Mouse (Mus musculus) CD4-positive helper T cell, adult 2 months (primary cell): ENCODE measurements at regions not wholly inside any gene's neighbourhood (a gene's known extent, or its start where the extent isn't known, plus 50 kb on each side); places are given as distances from the start of the nearest gene placed in this dataset.

Experiments used
- DNase-seq: peaks from one replicate; pipeline ENCODE4 v3.0.0-alpha.2; 2012; ENCODE audit warnings: low read depth, missing footprints, low spot score

DNA sequence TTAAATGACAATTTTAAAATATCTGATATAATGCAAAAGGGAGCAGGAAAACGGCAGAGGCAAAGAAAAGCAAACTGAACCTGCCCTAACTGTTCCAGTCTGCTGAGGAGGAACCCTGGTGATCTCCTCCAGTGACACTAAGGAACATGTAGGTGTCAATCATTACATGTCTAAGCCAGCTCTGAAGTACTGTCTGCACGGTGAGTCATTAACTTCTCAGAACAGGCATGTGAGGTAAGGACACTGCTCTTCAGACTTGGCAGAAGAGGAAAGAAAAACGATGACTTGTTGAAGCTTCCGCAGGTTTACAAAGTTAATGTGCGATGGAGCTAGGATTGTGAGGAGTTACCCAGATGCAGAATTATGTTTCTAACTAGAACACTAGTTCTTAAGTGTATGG is 199.1 kb downstream of the Nuf2 start:
- no peak for DNase-seq

DNA sequence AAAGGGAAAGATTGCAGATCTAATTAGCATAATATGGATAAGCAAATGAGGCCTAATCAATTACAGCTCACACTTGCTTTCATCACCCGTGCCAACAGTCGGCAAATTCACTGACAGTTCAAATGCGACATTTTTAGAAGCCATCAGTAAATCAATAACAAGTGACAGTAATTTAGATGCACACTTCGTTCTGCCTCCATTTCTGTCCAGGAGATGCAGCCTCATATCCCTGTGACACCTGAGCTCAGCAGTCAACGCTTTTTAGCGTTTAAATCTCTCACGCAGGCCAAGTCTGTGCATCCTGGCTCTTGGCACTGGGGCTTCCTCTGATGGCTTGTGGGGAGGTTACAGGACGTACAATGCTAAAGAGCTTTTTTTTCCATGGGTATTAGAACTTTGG is 218.0 kb downstream of the Nuf2 start:
- DNase-seq = no peak

DNA sequence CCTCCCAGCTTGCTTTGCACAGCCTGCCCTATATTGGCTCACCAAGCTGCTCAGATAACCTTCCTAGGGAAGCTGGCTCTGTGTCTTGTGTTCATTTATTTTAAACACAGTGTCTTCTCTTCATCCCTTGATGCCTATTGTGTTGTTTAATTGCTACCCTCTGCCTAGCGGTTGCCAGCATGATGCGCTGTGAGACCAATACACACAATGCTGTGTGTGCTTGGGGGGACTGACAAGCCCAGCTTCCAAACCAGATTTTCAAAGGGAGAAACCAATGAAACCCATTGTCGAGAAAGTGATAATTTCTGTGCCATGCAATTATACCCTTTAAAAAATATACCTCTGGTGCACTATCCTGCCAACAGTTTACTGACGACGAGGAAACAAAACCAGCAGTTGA is 247.8 kb downstream of the Nuf2 start:
- no peak for DNase-seq

DNA sequence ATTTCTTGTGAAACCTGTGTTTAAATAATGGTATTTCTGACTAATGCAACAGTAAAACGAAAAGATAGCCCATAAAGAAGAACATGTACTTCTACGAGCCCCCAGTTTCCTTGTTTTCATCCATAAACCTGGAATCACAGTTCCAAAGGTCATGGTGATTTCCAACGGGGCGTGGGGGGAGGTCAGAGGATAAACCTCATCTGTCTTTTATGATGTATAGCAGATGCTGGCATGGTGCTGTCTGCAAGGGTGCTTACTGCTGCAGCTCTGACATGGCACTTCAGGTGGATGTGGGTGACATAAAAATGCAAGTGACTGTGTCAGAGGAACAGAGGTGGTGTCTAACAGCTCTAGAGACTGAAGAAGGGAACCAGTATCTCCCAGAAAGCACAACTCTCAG is 260.5 kb downstream of the Nuf2 start:
- DNase-seq = no peak

DNA sequence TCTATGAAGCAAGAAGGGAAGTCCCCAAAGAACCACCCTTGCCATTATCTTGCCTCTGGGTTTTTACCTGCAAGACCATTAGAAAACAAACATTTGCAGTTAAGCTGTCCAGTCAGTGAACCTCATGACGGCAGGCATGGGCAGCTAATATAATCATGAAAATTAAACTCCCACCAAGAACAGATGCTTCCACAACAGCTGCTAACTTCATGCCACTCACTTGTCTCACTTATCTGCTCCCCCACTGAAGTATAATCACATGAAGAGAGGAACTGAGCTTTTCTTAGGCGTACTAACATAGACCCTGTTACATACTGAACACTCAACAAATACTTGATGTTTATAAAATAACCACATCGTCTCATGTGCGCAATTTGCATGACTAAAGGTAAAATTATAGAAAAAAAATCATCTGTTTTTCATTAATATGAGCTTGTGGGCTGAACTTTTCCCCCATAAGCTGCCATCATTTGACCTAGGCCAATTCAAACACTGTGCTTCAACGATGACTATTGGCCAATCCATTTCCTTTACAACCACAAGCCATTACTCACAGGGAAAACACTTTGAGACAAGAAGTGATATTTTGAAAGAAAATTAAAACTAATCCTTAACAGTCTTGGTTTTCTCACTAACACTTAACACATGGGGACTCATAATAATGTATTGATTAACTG is 267.1 kb downstream of the Nuf2 start:
- no peak for DNase-seq

DNA sequence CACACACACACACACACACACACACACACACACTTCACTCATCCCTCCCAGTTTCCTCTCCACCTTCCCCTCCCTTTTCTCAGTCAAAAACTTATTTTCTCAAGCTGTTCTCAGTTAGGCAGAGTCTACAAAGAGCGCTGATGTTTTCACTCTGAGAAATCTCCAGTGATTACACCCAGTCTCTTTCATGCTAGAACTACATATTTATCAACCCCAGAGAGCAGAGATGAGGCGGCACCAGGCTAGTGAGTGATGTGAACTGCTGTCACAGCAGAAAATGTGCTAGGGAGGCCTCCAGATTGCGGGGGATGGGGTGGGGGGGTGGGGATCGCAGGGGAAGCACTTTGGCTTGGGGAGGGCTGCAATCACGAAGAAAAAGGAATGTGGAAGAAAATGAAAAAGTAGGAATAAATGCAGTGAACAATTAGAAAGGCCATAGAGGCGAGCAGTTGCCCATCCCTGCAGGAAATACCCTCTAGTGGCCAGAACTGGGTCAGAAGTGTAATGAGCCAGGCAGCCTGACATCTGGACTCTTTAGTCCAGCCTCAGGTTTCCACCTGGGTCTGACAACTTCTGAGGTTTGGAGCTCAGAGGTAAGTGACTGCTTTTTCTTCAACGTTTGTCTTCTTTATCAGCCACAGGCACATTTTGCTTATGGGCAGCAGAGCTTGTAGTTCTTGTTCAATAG is 276.9 kb downstream of the Nuf2 start:
- no peak for DNase-seq

DNA sequence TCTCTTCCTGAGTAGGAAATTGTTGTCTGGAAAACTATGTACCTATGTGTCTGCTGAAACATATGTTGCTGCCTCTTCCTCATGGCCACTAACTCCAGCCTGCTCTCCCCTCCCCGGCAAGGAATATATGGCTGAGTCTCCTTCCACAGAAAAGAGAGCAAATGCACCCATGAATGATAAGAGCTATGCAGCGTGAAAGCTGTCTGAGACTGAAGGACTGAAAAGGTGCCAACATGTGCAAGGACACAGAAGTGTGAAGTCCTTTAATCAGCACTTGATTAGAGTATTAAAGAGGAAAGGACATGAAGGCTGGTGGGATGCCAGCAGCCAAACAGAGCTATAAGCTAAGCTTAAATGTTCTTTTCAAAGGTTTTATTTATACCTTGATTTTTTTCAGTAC is 279.1 kb downstream of the Nuf2 start:
- no peak for DNase-seq

DNA sequence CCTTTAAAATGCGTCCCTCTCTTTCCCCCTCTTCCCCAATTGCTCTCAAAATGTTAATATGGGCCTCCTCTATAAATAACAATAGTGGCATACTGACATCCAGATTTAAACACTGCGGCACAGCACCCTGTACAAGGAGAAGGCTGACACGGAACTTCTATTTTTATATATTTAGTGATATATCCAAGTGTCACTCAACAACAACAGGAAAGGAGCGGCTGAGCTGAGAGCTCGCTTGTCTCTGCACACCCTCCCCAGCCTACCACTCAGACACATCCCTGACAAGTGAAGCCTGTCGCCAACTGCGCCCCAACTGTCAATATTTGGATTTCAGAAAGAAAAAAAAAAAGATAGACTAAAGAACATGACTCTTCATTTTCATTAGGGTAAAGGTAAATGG is 282.2 kb downstream of the Nuf2 start:
- no peak for DNase-seq

DNA sequence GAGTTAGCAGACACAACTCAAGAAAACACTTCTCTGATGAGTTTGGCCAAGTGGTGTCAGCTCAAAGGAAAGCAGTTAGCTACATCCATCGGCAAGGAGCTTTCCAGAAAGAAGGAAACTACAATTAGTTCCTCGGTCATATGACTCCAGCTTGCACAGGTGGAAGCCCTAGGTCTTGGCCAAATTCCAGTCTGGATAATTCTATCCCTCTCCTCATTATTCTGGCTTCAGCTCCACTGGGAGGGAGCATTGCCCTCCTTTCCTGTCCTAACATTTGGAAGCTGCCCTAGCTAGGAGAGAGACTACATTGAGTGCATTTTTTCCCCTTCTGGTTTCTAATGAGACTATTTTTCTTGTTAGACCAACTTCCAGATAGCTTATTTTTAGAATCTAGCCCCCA is 290.9 kb downstream of the Nuf2 start:
- no peak for DNase-seq

DNA sequence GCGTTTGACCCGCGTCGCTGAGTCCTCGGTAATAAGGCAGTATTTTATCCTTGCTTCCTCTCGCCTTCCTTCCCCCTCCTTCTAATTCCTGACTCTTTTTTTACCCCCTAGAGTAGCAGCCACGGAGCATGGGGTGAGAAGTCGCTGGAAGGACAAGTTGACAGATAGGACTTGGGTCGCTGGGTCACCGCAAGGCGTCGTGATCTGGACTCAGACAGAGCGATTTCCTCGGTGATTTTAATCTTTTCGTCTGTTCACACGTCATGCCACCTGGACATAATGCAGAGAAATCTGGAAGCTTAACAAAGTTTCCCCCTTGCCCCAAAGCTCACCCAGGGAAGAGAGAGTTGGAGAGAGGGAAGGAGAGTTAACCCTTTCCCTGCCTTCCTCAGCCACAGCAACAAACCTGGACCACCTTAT is 292.6 kb downstream of the Nuf2 start:
- no peak for DNase-seq

DNA sequence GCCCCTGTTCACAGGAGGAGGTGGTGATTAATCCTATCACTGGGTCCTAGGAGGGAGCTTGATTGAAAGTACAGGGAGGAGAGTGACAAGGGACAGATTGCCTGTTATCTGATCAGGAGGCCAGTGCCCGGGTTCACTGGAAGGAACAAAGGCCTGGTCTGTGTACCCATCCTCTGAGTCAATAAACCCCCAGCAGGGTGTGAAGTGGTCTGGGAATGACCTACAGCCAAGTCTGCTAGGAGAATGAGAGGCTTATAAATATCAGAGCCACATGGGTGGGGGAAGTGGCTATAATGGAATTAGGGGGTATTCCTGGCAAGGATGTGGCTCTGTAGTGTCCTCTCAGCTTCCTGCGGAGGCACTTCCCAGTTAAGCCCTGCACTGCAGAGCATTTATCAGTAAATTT is 296.0 kb downstream of the Nuf2 start:
- DNase-seq = no peak

DNA sequence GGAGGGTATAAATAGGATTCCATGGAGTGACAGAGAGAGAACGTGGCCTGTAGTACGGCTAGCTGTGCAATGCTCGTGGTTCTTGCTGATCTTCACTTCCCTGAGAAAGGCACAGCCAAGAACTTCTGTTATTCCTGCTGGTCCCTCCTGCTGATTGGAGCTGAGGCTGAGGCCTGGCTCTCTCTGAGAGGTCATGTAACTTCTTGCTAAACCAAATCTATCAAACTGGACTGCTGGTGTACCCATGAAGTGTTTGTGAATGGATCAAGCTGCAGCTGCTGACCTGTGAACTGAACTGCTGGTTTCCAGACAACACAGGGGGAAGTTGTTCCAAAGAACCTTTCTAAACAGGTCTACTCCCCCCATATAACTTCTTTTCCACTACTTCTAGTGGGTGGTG is 297.9 kb downstream of the Nuf2 start:
- no peak for DNase-seq

DNA sequence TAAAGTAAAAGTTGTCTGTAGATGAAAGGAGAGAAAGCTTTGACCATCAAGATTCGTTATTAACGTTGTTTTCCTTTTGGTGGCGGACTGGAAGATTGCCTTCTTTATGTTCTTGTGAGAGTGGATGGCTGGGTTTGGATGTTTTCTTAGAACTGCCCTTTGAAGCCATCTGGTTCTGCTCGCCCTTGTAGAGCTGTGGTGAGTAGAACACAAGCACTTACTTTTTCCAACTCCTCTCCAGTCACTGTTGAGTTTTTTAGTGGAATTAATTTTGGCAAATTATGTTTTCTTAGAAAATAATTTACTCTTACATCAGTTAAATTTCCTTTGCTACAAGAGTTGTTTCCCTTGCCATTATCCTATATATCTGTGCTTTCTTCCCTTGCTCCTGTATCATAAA is 301.2 kb downstream of the Nuf2 start:
- no peak for DNase-seq

DNA sequence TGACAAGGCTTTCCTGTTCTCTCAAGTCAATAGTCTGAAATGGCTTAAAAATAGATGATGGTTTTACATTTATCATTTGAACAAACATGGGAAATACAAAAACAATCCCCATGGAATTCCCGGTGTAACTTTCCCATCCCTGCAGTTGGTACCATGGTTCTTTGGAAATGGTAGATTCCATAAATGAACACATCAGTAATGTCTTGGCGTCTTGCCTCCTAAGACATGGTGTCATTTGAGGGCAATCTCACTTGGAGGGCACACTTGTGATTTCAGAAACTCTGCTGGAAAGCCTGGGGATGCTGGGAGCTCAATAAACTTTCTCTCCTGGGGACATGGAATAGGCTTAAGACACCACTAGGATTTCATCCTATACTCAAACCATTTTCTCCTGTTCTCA is 306.8 kb downstream of the Nuf2 start:
- DNase-seq = no peak

DNA sequence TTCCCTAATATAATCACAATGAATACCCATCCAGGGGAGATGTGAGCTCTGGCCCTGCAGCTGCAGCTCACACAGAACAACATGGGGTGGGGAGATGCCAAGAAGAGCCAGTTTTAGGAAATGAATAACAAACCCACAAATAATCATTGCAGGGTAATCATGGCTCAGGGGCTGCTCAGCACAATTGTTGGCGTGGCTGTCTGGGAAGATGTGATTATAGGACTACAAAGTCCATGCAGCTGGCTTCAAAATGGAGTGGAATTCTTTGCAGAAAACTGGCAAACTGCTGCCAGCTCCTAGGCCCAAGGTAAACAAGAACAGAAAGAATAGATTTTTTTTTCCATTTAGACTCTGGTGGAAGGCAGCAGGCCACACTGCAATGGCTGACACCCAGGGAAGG is 343.6 kb downstream of the Nuf2 start:
- DNase-seq = no peak

DNA sequence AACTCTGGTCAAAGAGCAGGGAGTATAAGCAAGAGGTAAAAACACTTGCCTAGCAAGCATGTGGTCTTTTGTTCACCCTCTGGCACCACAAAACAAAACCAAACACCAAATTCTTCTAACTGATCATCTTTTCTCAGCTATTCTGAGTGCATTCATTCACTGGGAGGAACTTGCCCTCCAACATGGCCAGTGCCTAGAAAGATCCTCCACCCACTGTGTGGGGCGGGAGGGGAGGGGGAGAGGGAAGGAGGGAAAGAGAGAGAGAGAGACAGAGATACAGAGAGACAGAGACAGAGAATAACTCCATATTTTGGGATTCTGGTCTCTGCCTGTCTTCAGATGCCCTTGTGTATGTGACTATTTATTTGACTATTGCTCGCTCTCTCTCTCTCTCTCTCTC is 360.9 kb downstream of the Nuf2 start:
- no peak for DNase-seq

DNA sequence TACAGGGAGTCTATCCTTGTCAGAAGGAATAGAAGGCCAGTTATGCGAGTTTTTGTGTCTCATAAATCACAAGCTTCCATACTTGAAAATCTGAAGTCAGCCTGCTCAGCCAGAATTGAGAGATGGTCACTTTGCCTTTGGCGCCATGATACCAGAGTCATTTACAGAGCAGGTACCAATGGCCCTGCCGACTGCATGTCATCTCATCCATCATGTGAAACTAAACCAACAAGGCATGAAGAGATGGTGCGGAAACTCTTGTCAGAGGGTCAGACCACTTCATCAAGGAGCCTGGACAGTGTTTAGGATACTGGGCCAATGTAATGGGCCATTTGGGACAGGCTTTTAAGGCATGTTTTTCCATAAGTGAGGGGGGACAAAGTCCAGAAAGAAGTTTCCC is 363.2 kb downstream of the Nuf2 start:
- no peak for DNase-seq

DNA sequence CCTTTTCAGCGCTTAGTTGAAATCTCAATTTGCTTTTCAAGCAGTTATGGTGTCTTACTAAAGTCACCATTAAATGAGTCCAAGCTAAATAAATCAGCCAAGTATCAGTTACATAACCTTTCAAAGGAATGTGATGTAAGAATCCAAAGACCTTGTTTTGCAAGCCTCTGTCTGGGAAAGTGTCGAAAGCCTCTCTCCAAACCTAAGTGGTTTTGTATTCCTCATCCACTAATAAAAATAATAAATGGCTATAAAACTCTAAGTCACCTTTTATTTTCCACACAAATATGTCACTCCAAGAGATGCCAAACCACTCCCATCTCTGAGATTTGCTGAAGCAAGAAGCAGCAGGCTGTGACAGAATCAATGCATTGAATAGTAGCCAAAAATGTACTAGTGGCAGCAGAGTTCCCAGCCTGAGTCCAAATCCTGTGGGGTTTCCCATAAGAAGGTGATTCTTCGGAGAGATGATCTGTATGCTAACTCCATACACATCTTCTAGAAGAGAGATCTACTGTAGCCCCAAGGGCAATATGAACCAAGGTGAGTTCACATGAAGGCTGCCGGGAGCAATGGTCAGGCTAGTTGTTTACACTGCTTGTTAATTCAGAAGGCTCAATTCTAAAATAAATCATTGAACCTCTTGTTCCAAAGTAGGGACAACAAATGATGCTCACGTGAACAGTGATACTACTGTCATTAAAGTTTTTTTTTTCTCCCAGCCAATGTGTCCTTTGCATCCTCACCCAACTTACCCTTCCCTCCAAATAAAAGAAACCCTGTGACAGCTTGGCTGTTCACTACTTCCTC is 365.0 kb downstream of the Nuf2 start:
- DNase-seq = no peak

DNA sequence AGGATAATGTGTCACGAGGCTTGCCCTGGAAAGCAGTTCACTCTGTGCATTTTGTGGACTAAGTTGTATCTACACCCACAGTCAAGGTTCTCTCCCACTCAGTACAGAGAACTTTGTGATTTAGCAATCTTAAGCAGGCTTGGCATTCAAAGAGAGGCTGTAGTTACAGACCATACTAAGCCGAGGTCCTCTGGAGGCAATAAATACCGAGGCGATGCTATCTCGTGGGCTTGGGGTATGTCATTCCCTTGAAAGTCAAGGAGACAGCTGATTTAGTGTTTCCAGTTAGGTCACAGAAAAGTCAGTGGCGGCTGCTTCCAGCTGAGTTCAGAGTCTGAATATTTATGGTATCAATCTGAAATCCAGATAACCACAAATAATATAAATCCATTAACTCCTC is 370.4 kb downstream of the Nuf2 start:
- DNase-seq = no peak

DNA sequence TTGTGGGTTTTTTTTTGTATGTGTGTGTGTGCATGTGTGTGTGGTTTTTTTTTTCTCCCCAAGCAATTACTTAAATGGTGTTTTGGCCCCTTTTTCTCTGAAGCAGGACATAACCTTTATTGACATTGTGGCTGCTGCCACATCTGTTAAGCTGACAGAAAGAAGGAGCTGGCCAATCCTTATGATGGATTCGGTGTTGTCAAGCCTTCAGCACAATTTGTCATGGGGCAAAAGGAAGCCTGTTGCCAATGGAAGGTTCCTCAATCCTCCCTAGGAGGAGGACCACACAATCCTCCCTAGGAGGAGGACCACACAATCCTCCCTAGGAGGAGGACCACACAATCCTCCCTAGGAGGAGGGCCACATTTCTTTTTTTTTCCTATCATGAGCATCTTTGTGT is 371.0 kb downstream of the Nuf2 start:
- DNase-seq = no peak

DNA sequence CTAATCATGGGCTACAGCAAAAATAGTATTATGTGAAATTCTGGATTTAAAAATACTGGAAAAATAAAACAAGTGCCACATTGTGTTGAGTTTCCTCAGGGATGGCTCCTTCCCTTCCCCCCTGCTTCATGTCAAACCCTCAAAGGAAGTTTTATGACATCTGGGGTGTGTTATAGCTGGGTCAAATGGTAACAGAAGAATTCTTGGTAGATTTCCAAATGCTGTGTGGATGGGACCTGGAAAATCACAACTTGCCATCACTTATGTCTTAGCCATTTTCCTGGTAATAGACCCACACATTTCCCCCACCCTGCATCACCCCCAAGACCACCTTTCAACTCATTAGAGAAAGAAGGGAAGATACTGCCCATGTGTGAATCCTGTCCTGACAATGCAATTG is 371.5 kb downstream of the Nuf2 start:
- DNase-seq = no peak

DNA sequence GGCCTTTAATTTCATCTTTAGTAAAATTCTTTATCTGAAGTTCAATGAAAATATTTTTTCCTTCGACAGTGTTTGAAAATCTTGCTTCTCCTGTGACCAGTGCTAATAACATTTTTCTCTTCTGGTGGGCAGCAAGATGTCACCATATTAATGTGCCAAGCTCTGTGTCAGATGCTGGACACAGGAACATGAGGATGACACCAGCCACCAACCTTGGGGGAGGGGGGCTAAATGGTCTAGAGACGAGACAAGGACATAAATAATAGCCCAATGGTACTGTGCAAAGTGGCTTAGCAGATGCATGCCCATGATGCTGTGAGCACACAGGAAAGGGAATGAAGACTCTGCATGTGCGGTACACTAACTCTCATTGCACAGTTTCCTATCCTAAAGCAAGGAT is 373.8 kb downstream of the Nuf2 start:
- no peak for DNase-seq

DNA sequence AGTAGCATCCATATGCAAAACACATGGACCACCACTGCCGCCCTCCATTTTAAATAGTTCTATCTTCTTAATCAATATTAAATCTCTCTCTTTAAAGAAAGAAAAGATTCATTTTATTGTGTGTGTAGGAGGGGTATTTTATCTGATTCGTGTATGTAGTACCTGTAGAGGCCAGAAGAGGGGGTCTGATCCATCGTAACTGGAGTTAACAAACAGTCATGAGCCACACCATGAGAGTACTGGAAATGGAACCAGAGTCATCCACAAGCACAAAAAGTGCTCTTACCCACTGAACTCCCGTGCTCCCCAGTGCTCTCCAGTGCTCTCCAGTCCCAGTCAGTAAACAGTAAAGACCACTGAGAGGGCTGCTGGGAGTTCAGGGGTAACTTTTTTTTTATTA is 374.4 kb downstream of the Nuf2 start:
- DNase-seq = no peak
